In the genomic region with DNA sequence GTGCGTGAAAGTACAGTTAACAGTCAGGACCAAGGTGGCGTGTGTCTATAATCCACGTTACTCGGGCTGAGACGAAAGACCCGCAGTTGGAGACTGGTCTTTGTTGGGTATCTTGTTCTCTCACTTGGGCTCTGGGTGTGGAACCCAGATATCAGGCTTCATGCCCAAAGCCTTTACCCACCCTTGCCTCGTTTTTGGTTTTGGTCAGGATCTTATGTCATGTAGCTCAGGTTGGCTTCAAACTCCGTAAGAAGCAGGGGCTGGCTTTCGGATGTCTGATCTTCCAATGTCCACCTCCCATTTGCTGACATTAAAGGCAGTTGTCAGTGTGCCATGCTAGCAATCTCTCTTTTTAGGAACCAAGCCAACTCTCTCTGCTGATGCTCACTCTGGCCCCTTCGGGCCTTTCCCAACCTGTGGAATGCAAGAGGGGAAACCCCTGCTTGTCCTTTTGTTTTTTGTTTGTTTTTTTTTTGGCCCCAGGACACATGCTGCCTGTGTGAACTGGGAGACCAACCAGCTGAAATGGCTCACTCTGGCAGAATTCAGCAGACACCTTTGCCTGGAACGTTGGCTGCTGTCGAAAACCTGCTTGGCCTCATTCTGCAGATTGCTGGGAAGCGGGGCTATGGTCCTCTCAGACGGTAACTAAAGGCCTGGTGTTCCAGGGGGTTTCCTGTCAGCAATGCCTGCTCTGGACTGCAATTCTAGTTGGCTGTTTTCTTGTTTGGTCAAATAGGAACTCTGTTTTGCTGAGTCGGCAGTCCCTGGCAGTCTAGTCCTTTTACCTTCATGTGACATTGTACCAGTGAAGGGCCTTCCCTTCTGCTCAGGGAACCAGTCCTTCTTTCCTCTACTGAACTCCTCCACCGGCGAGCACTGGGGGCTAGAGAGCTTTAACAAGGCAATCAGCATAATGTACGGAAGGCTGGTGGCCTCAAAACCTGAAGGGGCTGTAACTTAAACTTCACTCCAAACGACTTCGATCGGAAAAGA, we compare ENCODE assay signal across 9 mouse cellular contexts. TPM values are rescaled to one million over a fixed set of nuclear protein-coding genes. Genes with fewer than 3 reads are reported as not detected.
A peak's percentile ranks its signal among the peaks of the same experiment; 100 is the strongest.
DNase-seq lines count a peak whose midpoint lies in the region; ATAC-seq lines count a peak whose summit lies in the region.
"Had no signal": no experiment of that assay in that cellular context is flagged by ENCODE, and none has a peak within 500 bp of the region (broad histone marks: within the 10 kb centered on the region; RNA-seq: fewer than 3 reads in every experiment).

No protein-coding gene starts in this region.

- H3K36me3 ChIP-seq in intestine, embryonic 14.5 days (ENCODE audit: control insufficient read depth, insufficient read depth, low read length): no peaks in the 10 kb centered on the region
- H3K36me3 ChIP-seq in intestine, embryonic 16.5 days (ENCODE audit: control insufficient read depth, insufficient read depth, low read length): no peaks in the 10 kb centered on the region
- no peaks in the 10 kb centered on the region for H3K36me3 ChIP-seq in heart, embryonic 15.5 days
- H3K36me3 ChIP-seq in midbrain, embryonic 12.5 days: no peaks in the 10 kb centered on the region
- H3K36me3 ChIP-seq: liver, embryonic 13.5 days had no signal

- no peak overlapping the region for H3K9ac ChIP-seq in intestine, embryonic 14.5 days (ENCODE audit: low read length)
- H3K9ac ChIP-seq in intestine, embryonic 16.5 days (ENCODE audit: low read depth, low read length): no peak overlapping the region
- no peak overlapping the region for H3K9ac ChIP-seq in heart, embryonic 15.5 days
- H3K9ac ChIP-seq in midbrain, embryonic 12.5 days (replicated peaks): peak overlapping the region; percentile 29; the same call in 1 of the 2 replicates
- H3K9ac ChIP-seq: liver, embryonic 13.5 days had no signal

- no peaks in the 10 kb centered on the region for H3K27me3 ChIP-seq in intestine, embryonic 14.5 days (replicated peaks; ENCODE audit: control insufficient read depth, insufficient read depth, low read length)
- H3K27me3 ChIP-seq in intestine, embryonic 16.5 days (replicated peaks; ENCODE audit: control insufficient read depth, insufficient read depth, low read length): no peaks in the 10 kb centered on the region
- H3K27me3 ChIP-seq in heart, embryonic 15.5 days: no peaks in the 10 kb centered on the region
- no peaks in the 10 kb centered on the region for H3K27me3 ChIP-seq in midbrain, embryonic 12.5 days

- no peak for ATAC-seq in intestine, embryonic 14.5 days (replicated peaks; ENCODE audit: low FRiP score, low TSS enrichment, low read depth)
- ATAC-seq in intestine, embryonic 16.5 days: no peak
- ATAC-seq in heart, embryonic 15.5 days (replicated peaks; ENCODE audit: insufficient number of reproducible peaks, insufficient read depth, low FRiP score, low read depth): no peak
- no peak for ATAC-seq in midbrain, embryonic 12.5 days (ENCODE audit: low FRiP score, low read depth)

- no peak overlapping the region for H3K4me2 ChIP-seq in intestine, embryonic 14.5 days (ENCODE audit: low read length)
- no peak overlapping the region for H3K4me2 ChIP-seq in intestine, embryonic 16.5 days (ENCODE audit: low read depth, low read length)
- peak overlapping the region; percentile 26 for H3K4me2 ChIP-seq in heart, embryonic 15.5 days
- H3K4me2 ChIP-seq in midbrain, embryonic 12.5 days (replicated peaks): peak overlapping the region; percentile 46
- H3K4me2 ChIP-seq: liver, embryonic 13.5 days had no signal

- H3K9me3 ChIP-seq in intestine, embryonic 14.5 days (ENCODE audit: control insufficient read depth, low read length): no peaks in the 10 kb centered on the region
- H3K9me3 ChIP-seq in intestine, embryonic 16.5 days (ENCODE audit: control insufficient read depth, low read length): no peaks in the 10 kb centered on the region
- H3K9me3 ChIP-seq in heart, embryonic 15.5 days (replicated peaks): no peaks in the 10 kb centered on the region
- H3K9me3 ChIP-seq in midbrain, embryonic 12.5 days: no peaks in the 10 kb centered on the region
- H3K9me3 ChIP-seq: liver, embryonic 13.5 days had no signal

- H3K4me1 ChIP-seq in intestine, embryonic 14.5 days (replicated peaks; ENCODE audit: control insufficient read depth, insufficient read depth, low read length): peaks cover 11% of the 10 kb centered on the region
- H3K4me1 ChIP-seq in intestine, embryonic 16.5 days (ENCODE audit: control insufficient read depth, insufficient read depth, low read length): peaks cover 9% of the 10 kb centered on the region
- H3K4me1 ChIP-seq in heart, embryonic 15.5 days (replicated peaks): peaks cover 22% of the 10 kb centered on the region
- H3K4me1 ChIP-seq in midbrain, embryonic 12.5 days: peaks cover 44% of the 10 kb centered on the region
- H3K4me1 ChIP-seq: liver, embryonic 13.5 days had no signal

- 70% methylated on average over 21 of the region's 21 CpGs for WGBS in intestine, embryonic 14.5 days
- WGBS in intestine, embryonic 16.5 days: 75% methylated on average over 21 of the region's 21 CpGs
- 58% methylated on average over 21 of the region's 21 CpGs for WGBS in heart, embryonic 15.5 days
- WGBS in midbrain, embryonic 12.5 days: 74% methylated on average over 21 of the region's 21 CpGs

- H3K4me3 ChIP-seq in intestine, embryonic 14.5 days (ENCODE audit: low read depth, low read length): no peak overlapping the region
- H3K4me3 ChIP-seq in intestine, embryonic 16.5 days (ENCODE audit: low read length): no peak overlapping the region
- H3K4me3 ChIP-seq in heart, embryonic 15.5 days: no peak overlapping the region
- H3K4me3 ChIP-seq in midbrain, embryonic 12.5 days: no peak overlapping the region
- H3K4me3 ChIP-seq: liver, embryonic 13.5 days had no signal

- DNase-seq in intestine, embryonic 14.5 days (ENCODE audit: low spot score): no peak
- peak; percentile 27 for DNase-seq in NIH3T3 (ENCODE audit: low read depth)
- no peak for DNase-seq in embryo, embryonic 9.5 days (ENCODE audit: extremely low spot score)
- DNase-seq in embryo, embryonic 11 days: no peak
- no peak for DNase-seq in left cerebral cortex, adult 8-10 months (ENCODE audit: low spot score in 2 of 2)
- DNase-seq: liver, embryonic 13.5 days had no signal

- H3K27ac ChIP-seq in intestine, embryonic 14.5 days (ENCODE audit: low read depth): peak overlapping the region; percentile 7; the same call in 1 of the 2 replicates
- no peak overlapping the region for H3K27ac ChIP-seq in intestine, embryonic 16.5 days (ENCODE audit: low read length)
- H3K27ac ChIP-seq in heart, embryonic 15.5 days: peak overlapping the region; percentile 78
- peak overlapping the region; percentile 91 for H3K27ac ChIP-seq in midbrain, embryonic 12.5 days (replicated peaks)
- H3K27ac ChIP-seq: liver, embryonic 13.5 days had no signal

RNA-seq across cellular contexts. Expression of a gene that starts 23.6 kb away (rescaled TPM):
- 1,282 and 1,437 TPM in 2 replicates for polyA plus RNA-seq in intestine, embryonic 14.5 days (2014; fragmentation: Nextera tagmentation; extraction: Ambion mirVana)
- 816 and 895 TPM in 2 replicates for polyA plus RNA-seq in intestine, embryonic 16.5 days (2015; fragmentation: Nextera tagmentation; extraction: Ambion mirVana)
- 719 and 906 TPM in 2 replicates for polyA plus RNA-seq in heart, embryonic 15.5 days (2015; fragmentation: Nextera tagmentation; extraction: Ambion mirVana)
- 9,394 and 9,642 TPM in 2 replicates for polyA plus RNA-seq in midbrain, embryonic 12.5 days (2016; fragmentation: Nextera tagmentation; extraction: Ambion mirVana)
- 100 to 1,000 TPM; 904 to 960 (median 945) TPM for total RNA-seq in left cerebral cortex, adult 8-10 months (2022)

RNA-seq across cellular contexts. Expression of a gene that starts 23.7 kb away (rescaled TPM):
- polyA plus RNA-seq in intestine, embryonic 14.5 days (2014; fragmentation: Nextera tagmentation; extraction: Ambion mirVana): not detected in 2 replicates
- polyA plus RNA-seq in intestine, embryonic 16.5 days (2015; fragmentation: Nextera tagmentation; extraction: Ambion mirVana): not detected in 2 replicates
- not detected in 2 replicates for polyA plus RNA-seq in heart, embryonic 15.5 days (2015; fragmentation: Nextera tagmentation; extraction: Ambion mirVana)
- polyA plus RNA-seq in midbrain, embryonic 12.5 days (2016; fragmentation: Nextera tagmentation; extraction: Ambion mirVana): not detected in 2 replicates
- total RNA-seq in left cerebral cortex, adult 8-10 months (2022): not detected
- polyA plus RNA-seq: liver, embryonic 13.5 days had no signal

RNA-seq across cellular contexts. Expression of a gene that starts 42.7 kb away (rescaled TPM):
- polyA plus RNA-seq in intestine, embryonic 14.5 days (2014; fragmentation: Nextera tagmentation; extraction: Ambion mirVana): 1,667 and 1,776 TPM in 2 replicates
- polyA plus RNA-seq in intestine, embryonic 16.5 days (2015; fragmentation: Nextera tagmentation; extraction: Ambion mirVana): 1,159 and 1,322 TPM in 2 replicates
- 1,310 and 1,493 TPM in 2 replicates for polyA plus RNA-seq in heart, embryonic 15.5 days (2015; fragmentation: Nextera tagmentation; extraction: Ambion mirVana)
- polyA plus RNA-seq in midbrain, embryonic 12.5 days (2016; fragmentation: Nextera tagmentation; extraction: Ambion mirVana): 1,566 and 1,635 TPM in 2 replicates
- 100 to 1,000 TPM; 560 to 600 (median 569) TPM for total RNA-seq in left cerebral cortex, adult 8-10 months (2022)

RNA-seq across cellular contexts. Expression of a gene that starts 52.6 kb away (rescaled TPM):
- 269 and 276 TPM in 2 replicates for polyA plus RNA-seq in intestine, embryonic 14.5 days (2014; fragmentation: Nextera tagmentation; extraction: Ambion mirVana)
- polyA plus RNA-seq in intestine, embryonic 16.5 days (2015; fragmentation: Nextera tagmentation; extraction: Ambion mirVana): 295 and 311 TPM in 2 replicates
- 117 and 139 TPM in 2 replicates for polyA plus RNA-seq in heart, embryonic 15.5 days (2015; fragmentation: Nextera tagmentation; extraction: Ambion mirVana)
- 73.7 and 79.3 TPM in 2 replicates for polyA plus RNA-seq in midbrain, embryonic 12.5 days (2016; fragmentation: Nextera tagmentation; extraction: Ambion mirVana)
- total RNA-seq in left cerebral cortex, adult 8-10 months (2022): 10 to 100 TPM; 41.1 to 59.7 (median 56.5) TPM

RNA-seq across cellular contexts. Expression of a gene that starts 59.0 kb away (rescaled TPM):
- polyA plus RNA-seq in intestine, embryonic 14.5 days (2014; fragmentation: Nextera tagmentation; extraction: Ambion mirVana): 4.1 and 5.5 TPM in 2 replicates
- 20.4 and 23.6 TPM in 2 replicates for polyA plus RNA-seq in intestine, embryonic 16.5 days (2015; fragmentation: Nextera tagmentation; extraction: Ambion mirVana)
- polyA plus RNA-seq in heart, embryonic 15.5 days (2015; fragmentation: Nextera tagmentation; extraction: Ambion mirVana): 10.7 and 13.7 TPM in 2 replicates
- 37.1 and 40.7 TPM in 2 replicates for polyA plus RNA-seq in midbrain, embryonic 12.5 days (2016; fragmentation: Nextera tagmentation; extraction: Ambion mirVana)
- 10 to 100 TPM; 13.7 to 17.9 (median 14.7) TPM for total RNA-seq in left cerebral cortex, adult 8-10 months (2022)

Comparison
In these comparisons a context has a peak if more than half of its experiments do, and no peak if none do; other contexts are left out.
1. H3K4me2 ChIP-seq: peak in heart, embryonic 15.5 days (single experiment) and midbrain, embryonic 12.5 days (single experiment); none in intestine, embryonic 14.5 days (single experiment) and intestine, embryonic 16.5 days (single experiment).